Mouse (Mus musculus) layer of hippocampus, adult 11-12 months (tissue): Measurements from ENCODE around the gene Adgrl4.

Experiments
- DNase-seq: peaks from one replicate; pipeline ENCODE4 v3.0.0; 2022; ENCODE audit warnings: low spot score

The Adgrl4 gene

DNA sequence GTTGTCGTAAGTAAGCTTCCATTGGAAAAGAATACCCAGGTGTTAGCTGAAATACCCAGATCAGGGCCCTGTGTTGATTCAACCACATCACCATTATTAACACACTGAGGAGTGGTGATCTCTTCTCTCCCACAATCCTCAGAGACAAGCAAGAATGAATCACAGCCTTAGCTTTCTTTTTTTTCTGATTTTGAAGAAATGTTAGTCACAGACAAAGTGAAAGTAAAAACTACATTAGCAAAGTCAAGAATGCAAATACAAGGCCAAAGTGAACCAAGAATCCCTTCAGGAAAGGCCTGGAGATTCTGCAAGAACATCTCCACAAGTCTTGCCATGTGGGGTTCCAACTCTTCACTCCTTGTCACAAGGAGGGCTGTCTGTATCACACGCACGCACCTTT, 67.9 kb downstream of the Adgrl4 start:
- DNase-seq: no peak

DNA sequence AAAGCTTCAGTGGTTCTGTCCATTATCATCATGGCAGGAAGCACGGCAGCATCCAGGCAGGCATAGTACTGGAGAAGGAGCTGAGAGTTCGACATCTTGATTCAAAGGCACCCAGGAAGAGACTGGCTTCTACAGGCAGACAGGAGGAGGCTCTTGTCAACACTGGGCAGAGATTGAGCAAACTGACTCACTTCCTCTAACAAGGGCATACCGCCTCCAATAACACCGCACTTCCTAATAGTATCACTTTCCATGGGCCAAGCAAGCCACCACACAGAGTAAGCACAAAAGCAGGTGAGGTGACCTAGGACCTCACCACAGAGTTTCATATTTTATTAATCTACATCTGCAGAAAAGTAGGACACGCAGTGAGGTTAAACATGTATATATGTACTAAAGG, 73.5 kb downstream of the Adgrl4 start:
- no peak for DNase-seq

DNA sequence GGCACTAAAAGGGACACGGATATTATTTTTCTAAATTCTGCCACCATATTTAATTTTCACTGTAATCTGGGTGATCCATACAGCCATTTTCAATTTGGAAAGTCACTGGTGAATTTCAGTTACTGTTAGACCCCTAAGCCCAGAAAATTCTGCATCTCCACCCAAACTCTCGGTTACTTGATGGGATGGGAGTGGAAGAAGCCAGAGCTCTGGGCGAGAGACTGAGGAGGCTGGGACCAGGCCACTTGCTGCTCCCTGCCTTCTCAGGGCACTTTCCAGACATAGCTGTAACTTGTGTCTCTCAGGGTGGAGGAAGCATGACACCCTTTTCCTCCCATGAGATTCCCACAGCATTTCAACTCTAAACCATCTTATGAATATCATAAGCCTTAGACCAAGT, 109.5 kb downstream of the Adgrl4 start:
- no peak for DNase-seq

DNA sequence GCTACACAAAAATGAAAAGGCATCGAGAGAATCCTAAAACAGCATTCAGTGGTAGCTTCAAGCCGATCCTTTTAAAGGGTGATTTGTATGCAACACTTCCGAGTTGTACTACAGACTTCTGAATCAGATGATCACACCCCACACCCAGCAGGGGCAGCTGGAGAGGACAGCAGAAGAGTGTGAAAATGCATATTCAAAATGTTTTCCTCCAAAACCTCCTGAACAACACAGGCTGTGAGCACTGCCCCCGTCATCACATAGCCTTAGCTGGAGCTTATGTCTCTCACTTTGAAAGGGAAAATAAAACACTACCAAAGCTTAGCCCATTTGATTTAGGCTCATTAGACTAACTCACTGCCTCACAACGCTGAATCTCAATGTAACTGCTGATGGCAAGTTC, 113.3 kb downstream of the Adgrl4 start:
- no peak for DNase-seq

DNA sequence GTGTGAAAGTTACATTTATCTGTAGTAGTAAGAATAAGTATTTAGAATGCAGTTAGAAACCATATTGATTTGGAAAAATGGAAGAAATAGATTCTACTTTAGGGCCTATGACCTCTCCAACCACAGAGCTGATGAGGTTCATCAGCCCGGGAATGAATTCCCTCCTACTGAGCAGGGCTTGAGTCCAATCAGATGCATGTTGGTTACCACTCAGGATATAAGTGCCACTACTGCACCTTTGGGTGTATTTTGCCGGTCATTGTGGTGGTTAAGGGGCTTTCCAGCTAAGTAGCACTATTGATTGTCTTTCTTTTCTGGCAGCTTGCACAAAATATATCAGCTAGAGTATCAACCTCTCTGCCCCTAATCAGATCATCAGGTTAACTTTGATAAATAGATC, 118.9 kb downstream of the Adgrl4 start:
- no peak for DNase-seq

DNA sequence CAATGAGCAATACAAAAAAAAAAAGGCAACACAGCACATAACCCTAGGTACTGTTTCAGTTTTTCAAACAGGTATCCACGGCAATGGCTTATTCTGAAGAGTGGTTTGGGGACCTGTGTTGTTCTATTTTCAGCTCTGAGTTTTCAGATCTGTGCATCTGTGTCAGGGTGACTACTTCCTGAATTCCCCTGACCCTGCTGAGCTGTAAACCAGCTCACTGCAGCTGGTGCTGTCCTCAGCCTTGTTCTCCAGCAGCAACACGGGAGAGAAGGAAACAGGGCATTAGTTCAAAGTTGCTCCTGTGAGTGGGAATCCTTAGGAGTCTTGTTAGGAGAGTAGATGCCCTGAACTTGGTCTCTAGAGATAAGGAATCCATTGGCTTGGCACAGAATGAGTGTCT, 119.4 kb downstream of the Adgrl4 start:
- DNase-seq: no peak

DNA sequence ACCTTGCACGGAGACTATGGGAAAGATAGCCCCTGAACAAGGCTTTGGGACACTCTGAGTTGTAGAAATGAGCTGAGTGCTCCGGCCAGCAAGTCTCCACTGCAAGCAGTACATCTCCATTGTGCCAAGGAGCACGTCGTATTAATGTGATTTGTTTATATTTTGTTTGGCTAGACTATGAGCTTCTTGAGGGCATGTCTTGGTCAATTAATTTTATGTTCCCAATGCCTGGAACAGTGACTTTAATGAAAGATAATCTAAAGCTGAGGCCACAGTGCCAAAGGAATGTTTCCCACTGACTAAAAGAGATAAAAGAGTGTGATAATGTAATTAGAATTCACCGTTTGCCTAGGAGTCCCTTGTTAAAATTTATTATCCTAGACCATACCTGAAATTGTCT, 119.9 kb downstream of the Adgrl4 start:
- DNase-seq: no peak

DNA sequence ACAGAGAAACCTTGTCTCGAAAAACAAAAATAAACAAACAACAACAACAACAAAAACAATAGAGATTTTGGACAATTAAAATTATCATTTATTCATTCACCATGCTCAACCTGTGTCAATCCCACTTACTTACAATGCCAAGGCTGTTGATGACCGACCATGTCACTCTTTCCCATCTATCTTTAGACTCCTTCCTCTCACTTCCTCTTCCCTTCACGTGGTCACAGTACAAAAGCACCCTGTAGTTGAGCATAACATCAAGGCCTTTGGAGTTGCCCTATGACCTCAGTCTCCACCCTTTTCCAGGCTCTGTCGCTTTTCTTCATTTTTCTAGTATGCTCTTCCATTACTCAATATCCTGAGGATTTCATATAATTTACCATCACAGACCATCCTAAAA, 120.7 kb downstream of the Adgrl4 start:
- no peak for DNase-seq

DNA sequence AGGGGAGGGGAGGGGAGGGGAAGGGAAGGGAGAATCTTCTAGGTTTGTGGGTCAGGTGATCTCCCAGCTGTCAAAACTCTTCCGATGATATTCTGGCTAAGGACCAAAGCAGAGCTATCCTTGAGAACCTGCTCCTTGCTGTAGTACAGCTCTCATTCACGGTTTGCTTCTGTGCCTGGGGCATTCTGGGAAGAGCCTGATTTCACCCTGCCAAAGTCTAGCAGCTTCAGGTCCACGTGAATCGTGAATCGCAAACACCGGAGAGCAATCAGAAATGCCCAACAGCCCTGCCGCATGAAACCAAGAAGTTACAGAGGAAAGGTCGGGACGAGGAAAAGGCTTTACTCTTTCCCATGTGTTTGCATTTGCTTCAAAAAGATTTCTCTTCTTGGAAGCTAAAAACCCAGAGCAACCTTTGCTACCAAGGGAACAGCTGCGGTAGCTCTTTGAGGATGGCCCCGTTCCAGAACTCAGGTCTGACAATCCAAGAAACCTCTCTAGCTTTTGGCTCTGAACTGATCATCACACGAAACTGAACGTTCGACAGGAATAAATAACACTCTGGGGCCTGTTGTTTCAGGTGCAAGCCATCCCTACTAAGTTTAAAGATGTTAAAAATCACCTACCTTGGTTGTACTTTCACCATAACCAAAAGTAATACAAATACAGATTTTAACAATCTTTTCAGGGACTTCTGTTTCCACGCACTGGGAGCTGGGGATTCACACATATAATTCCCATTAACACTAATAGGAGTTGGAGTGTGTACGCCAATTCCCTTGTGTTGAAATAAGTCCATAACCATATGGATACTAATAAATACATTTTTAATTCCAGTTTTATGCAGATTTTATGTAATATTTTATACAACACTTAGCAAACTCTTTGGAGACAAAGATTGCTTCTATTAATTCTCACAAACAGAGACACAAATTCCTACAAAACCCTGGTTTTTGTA, 128.3 kb downstream of the Adgrl4 start:
- DNase-seq: no peak

DNA sequence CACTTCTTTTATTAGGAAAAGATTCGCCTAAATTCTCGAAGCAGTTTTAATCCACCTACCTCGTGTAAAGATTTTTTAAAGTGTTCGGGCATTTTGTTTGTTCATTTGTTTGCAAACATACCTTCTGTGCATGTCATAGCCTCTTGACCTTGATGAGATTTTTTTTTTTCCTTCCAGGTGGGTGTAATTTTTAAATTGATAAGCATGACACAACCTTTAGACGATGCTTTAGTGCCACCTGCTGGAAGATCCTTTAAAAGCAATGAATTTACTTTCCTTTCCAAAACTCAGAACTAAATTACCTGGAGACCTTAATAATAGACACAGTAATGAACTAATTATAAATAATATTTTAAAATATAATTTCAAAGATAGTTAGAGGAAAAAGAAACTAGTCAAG, 128.9 kb downstream of the Adgrl4 start:
- peak; percentile 16 for DNase-seq

DNA sequence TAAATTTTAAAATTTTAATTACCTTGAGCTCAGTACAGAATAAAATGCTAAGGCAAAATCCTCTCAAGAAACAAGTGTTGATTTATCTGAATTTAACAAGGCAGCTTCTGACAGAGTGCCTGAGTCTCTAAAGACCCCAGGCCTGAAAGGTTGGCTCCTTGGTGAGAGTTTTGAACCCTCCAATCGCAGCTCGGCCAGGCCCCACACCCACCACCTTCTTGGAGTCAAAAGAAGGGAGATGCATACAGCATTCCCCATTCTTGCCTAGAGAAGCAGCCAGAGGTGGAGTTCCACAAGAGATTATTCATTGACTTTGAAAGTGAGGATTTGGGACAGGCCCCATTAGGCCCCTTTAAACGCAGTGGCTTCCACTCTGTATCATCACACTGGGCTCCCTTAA, 129.9 kb downstream of the Adgrl4 start:
- no peak for DNase-seq

DNA sequence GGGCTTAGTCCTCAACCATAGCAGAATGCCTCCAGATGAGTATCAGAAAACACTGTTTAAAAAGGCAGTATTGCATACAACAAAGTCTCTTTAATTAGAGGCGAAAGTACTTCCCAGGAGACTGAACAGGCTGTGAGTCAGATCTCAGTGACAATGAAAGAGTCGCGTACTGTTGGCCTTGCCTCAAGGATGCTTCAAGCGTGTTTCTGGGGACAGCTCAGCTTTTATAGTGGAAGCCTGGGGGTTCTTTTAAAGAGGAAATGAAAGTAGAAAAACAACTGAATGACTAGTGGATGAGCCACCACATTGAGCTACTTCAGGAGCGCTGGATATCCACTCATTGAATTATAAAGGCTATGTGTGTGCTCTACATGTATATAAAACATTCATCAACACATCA, 134.4 kb downstream of the Adgrl4 start:
- no peak for DNase-seq

DNA sequence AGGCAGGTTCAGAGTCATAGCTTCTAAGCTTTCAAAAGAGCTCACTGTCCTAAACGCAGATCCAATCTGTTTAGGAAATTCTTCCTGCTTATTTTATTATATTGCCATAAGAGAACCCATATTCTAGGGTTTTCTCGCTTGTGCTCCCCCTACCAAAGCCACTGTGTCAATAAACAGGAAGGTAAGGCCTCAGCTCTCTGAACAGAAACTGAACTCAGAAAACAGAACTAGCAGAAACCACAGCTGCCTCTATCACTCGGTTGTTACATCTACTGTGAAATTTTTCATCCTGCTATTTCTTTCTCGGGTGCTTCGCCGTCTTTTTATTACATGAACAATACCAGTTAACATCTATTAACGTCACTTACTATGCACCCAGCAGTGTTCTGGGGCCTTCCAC, 137.6 kb downstream of the Adgrl4 start:
- DNase-seq: no peak

DNA sequence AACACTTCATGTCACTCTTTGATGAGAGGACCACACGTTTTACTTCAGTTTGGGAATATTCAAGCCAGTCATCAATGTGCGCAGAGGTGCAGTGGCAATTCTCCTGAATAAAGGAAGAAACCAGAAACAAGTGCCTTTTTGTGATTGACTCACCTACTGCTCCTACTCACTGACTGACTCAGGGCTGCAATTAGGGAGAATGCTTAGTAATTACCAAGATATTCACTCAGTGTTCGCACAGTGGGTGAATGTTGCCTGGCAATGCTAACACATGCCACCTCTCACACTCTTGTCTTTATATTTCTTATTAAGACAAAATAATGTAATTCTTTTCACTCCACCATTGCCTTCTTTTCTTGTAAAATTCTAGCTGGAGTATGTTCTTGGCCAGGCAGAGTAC, 138.5 kb downstream of the Adgrl4 start:
- DNase-seq: no peak

DNA sequence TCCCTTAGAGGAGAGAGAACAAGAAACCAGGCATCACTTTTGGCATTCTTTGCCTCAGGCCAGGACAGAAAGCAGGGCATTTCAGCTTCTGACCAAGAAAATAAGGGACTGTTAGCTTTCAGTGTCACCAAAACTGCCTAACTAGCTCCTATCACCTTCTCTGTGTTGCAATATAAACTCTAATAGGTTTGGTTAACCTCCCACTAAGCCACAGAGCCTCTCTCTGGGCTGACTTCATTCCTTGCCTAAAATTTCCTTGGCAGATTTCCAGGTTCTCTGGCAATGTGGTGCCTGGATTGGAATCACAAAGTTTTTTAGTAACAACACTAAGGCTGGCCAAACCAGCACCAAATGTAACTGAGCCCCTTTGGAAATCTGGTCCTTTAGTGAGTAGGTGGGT, 154.2 kb downstream of the Adgrl4 start:
- DNase-seq: no peak
